Mouse (Mus musculus): Measurements from ENCODE around the gene Rnasek. TPM values are rescaled to one million over a fixed set of nuclear protein-coding genes. Genes with fewer than 3 reads are reported as not detected.

Rnasek gene
- total and polyA plus RNA-seq, 2 experiments from 2014 or later: 85.4 to 610 TPM

DNA sequence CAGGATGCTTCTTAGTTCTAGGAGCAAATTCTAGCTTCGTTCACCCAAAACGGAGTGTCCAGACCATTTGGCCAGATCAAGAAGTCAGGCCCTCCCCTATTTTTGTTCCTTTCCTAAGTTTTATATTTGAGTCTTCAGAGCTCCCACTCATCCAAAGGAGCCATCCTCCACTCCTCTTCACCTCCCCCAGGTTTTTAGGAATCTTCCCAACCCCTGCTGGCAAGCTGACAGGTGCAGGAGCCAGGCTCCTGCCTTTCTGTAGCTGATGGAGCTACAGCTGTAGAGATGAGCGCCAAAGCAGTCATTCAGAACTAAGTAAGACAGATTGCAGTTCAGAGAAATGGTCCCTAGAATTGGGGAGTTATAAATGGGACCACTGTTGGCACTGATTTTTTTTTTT is 39.3 kb upstream of the Rnasek start:
- Histone ChIP-seq H3K4me1 (ENCODE audit: insufficient read depth, low read length) (no peaks in the 10 kb centered on the region), H3K4me2 (ENCODE audit: low read depth, low read length) (no peak overlapping the region), H3K9ac (replicated peaks; ENCODE audit: low read length) (no peak overlapping the region), H3K9me3 (ENCODE audit: low read length) (no peaks in the 10 kb centered on the region), H3K27me3 (ENCODE audit: insufficient read depth, low read length) (no peaks in the 10 kb centered on the region), H3K27ac (no peak overlapping the region), H3K36me3 (ENCODE audit: insufficient read depth, low read length) (no peaks in the 10 kb centered on the region), H3K4me3 (ENCODE audit: low read length) (no peak overlapping the region)
- ATAC-seq (no peak), DNase-seq (ENCODE audit: low spot score) (peak; percentile 34)
- no peak for TF ChIP-seq CTCF (IDR thresholded peaks at IDR 0.05; ENCODE audit: low read depth)
- WGBS: 81% methylated on average over 3 of the region's 3 CpGs

DNA sequence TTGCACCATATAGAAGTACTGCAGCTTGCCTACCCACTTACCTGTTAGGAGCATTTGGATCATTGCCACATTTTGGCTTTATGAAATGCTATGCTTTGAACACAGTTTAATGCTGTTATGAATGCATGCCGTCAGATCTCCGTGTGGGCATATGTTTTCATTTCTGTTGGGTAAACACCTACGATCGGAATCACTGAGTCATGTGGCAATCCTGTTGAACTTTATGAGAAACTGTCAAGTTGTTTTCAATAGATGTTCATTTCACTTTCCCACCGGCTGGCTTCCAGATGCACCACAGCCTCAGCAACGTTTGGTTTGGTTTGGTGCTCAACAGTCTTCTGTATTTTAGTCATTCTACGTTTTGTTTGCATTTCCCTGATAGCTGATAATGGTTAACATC is 32.0 kb upstream of the Rnasek start:
- Histone ChIP-seq H3K4me1 (ENCODE audit: insufficient read depth, low read length) (no peaks in the 10 kb centered on the region), H3K27me3 (ENCODE audit: insufficient read depth, low read length) (no peaks in the 10 kb centered on the region), H3K4me2 (ENCODE audit: low read depth, low read length) (no peak overlapping the region), H3K27ac (no peak overlapping the region), H3K9me3 (ENCODE audit: low read length) (no peaks in the 10 kb centered on the region), H3K9ac (replicated peaks; ENCODE audit: low read length) (no peak overlapping the region), H3K4me3 (ENCODE audit: low read length) (no peak overlapping the region), H3K36me3 (ENCODE audit: insufficient read depth, low read length) (no peaks in the 10 kb centered on the region)
- no peak for DNase-seq (ENCODE audit: low spot score)
- 84% methylated on average over 7 of the region's 7 CpGs for WGBS
- ATAC-seq: no peak
- no peak for TF ChIP-seq CTCF (IDR thresholded peaks at IDR 0.05; ENCODE audit: low read depth)

DNA sequence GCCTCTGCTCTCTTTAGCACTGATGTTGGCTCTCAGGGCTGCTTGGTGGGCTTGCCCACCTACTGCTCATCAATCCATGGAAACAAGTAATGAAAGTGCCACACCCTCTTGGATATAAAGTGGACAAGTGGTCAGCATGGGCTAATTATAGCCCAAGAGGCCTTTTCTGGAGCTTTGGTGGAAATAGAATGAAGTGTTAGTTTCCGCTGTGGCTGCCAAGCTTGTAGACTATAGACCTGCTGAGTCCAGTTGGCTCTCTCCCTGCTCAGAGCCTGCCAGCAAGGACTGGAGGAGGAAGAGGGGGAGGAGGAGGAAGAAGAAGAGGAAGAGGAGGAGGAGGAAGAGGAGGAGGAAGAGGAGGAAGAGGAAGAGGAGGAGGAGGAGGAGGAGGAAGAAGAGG is 26.8 kb upstream of the Rnasek start:
- 60% methylated on average over 1 of the region's 1 CpGs for whole genome bisulfite sequencing
- Histone ChIP-seq H3K9me3 (ENCODE audit: low read length) (0 out of 2 replicates have a peak, but pooled peaks cover 2% of the 10 kb centered on the region), H3K27me3 (ENCODE audit: insufficient read depth, low read length) (no peaks in the 10 kb centered on the region), H3K27ac (no peak overlapping the region), H3K9ac (replicated peaks; ENCODE audit: low read length) (no peak overlapping the region), H3K36me3 (ENCODE audit: insufficient read depth, low read length) (no peaks in the 10 kb centered on the region), H3K4me3 (ENCODE audit: low read length) (no peak overlapping the region), H3K4me2 (ENCODE audit: low read depth, low read length) (no peak overlapping the region), H3K4me1 (ENCODE audit: insufficient read depth, low read length) (no peaks in the 10 kb centered on the region)
- DNase-seq (ENCODE audit: low spot score): no peak
- TF ChIP-seq CTCF (IDR thresholded peaks at IDR 0.05; ENCODE audit: low read depth): no peak
- ATAC-seq: no peak

DNA sequence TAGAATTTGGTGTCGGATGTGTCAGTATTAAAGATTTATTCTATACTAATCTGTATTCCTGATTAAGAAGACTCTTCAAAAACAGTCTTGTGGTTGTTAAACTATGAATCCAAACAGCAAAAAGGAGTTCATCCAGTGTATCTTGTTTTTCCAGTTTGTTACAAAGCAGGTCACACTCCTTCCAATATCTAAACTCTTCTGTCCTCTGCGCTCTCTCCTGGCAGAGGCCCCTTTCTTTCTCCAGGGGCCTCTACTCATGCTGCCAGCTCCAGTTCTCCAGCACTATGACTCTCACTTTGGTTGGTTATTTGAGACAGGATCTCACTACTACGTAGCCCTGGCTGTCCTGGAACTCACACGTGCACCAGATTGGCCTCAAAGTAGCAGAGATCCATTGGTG is 26.2 kb upstream of the Rnasek start:
- Histone ChIP-seq H3K4me3 (ENCODE audit: low read length) (no peak overlapping the region), H3K36me3 (ENCODE audit: insufficient read depth, low read length) (no peaks in the 10 kb centered on the region), H3K27me3 (ENCODE audit: insufficient read depth, low read length) (no peaks in the 10 kb centered on the region), H3K27ac (no peak overlapping the region), H3K4me2 (ENCODE audit: low read depth, low read length) (no peak overlapping the region), H3K9ac (replicated peaks; ENCODE audit: low read length) (no peak overlapping the region), H3K9me3 (ENCODE audit: low read length) (0 out of 2 replicates have a peak, but pooled peaks cover 2% of the 10 kb centered on the region), H3K4me1 (ENCODE audit: insufficient read depth, low read length) (no peaks in the 10 kb centered on the region)
- WGBS: 76% methylated on average over 4 of the region's 4 CpGs
- ATAC-seq (no peak), DNase-seq (ENCODE audit: low spot score) (no peak)
- TF ChIP-seq CTCF (IDR thresholded peaks at IDR 0.05; ENCODE audit: low read depth): no peak

DNA sequence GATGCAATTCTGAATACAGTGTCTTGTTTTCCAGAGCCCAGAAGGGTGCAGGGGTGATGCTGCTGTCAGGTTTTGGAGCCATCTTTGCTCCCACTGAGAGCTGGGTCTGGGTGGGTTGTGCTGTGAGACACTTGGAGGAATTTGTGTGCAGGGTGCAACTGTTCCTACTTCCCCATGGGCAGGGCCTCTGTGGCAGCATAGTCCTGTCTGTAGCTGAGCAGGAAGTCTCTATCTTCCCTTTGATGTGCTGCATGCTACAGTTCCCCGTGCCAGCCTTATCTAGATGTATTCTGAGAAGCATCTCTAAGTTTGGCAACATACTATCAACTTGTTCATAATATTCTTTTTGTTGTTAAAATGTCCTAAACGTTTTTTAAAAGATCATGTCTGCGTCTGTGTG is 25.6 kb upstream of the Rnasek start:
- Histone ChIP-seq H3K4me3 (ENCODE audit: low read length) (no peak overlapping the region), H3K4me1 (ENCODE audit: insufficient read depth, low read length) (no peaks in the 10 kb centered on the region), H3K4me2 (ENCODE audit: low read depth, low read length) (no peak overlapping the region), H3K9me3 (ENCODE audit: low read length) (0 out of 2 replicates have a peak, but pooled peaks cover 2% of the 10 kb centered on the region), H3K9ac (replicated peaks; ENCODE audit: low read length) (no peak overlapping the region), H3K36me3 (ENCODE audit: insufficient read depth, low read length) (no peaks in the 10 kb centered on the region), H3K27me3 (ENCODE audit: insufficient read depth, low read length) (no peaks in the 10 kb centered on the region), H3K27ac (no peak overlapping the region)
- no peak for DNase-seq (ENCODE audit: low spot score)
- ATAC-seq: no peak
- WGBS: 65% methylated on average over 3 of the region's 3 CpGs
- no peak for TF ChIP-seq CTCF (IDR thresholded peaks at IDR 0.05; ENCODE audit: low read depth)

DNA sequence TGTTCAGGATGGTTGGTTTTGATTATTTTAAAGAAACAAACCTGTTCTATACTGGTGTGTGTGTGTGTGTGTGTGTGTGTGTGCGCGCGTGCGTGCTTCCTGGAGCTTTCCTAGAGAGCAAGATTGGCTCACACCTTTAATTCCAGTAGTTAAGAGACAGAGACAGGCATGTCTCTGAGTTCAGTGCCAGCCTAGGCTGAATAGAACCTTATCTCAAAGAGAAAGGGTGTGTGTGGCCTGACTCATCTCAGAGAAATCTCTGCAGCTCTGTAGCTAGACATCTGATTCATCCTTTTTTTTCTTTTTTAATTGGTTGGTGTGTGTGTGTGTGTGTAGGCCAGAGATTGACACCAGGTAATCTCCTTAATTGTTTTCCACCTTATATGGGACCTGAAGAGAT is 19.4 kb upstream of the Rnasek start:
- peaks cover 14% of the 10 kb centered on the region for H3K27me3 ChIP-seq (ENCODE audit: insufficient read depth, low read length)
- WGBS: 98% methylated on average over 4 of the region's 4 CpGs
- DNase-seq (ENCODE audit: low spot score): no peak

DNA sequence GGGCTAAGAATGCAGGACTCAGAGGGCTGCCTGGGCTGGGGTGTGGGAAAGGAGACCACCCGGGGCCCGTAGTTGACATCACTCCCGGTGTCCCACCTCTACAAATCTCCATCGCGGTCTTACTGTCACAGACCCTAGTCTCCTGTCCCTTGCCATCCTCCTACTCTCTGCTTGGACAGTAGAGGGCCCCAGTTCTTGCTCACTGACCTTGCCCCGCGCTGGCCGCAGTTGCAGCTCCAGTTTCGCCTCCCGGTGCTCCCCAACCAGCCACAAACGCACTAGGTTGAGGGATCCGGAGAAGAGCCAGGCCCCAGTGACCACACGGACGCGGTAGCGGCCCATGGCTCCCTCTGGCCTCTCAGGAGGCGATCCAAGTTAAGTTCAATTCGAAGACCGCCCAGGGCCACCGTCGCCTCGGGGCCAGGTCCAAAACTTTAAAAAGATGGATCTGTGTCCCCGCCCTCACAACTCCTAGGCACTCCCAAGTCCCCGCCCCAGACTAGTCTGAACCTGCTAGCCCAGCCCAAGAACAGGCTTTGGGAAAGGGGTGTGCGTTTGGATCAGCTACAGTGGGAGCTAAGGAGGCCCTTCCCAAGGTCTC is 15.4 kb upstream of the Rnasek start, which contains the start of gene Alox12:
Gene Alox12, minus strand, starts transcription at position 423 of the 601 bp plus-strand sequence.
- H3K4me2 ChIP-seq (ENCODE audit: low read depth, low read length): peak within 1 kb of the TSS; percentile 45
- TF ChIP-seq CTCF (IDR thresholded peaks at IDR 0.05; ENCODE audit: low read depth): peak; percentile 56
- H3K9me3 ChIP-seq (ENCODE audit: low read length): no peaks in the 10 kb centered on the region
- no peak for ATAC-seq
- no peaks in the 10 kb centered on the region for H3K36me3 ChIP-seq (ENCODE audit: insufficient read depth, low read length)
- DNase-seq (ENCODE audit: low spot score): peak; percentile 28
- no peak within 1 kb of the TSS for H3K27ac ChIP-seq
- peak within 1 kb of the TSS; percentile 23 for H3K4me3 ChIP-seq (ENCODE audit: low read length)
- no peaks in the 10 kb centered on the region for H3K4me1 ChIP-seq (ENCODE audit: insufficient read depth, low read length)
- 1% methylated on average over 25 of the region's 25 CpGs for WGBS
- no peak within 1 kb of the TSS for H3K9ac ChIP-seq (replicated peaks; ENCODE audit: low read length)
- H3K27me3 ChIP-seq (ENCODE audit: insufficient read depth, low read length): peaks cover 21% of the 10 kb centered on the region

More for the DNA sequence above, 19.4 kb upstream of the Rnasek start:
- no peak for ATAC-seq
- TF ChIP-seq CTCF (IDR thresholded peaks at IDR 0.05; ENCODE audit: low read depth): no peak
- Histone ChIP-seq H3K9ac (replicated peaks; ENCODE audit: low read length) (no peak overlapping the region), H3K36me3 (ENCODE audit: insufficient read depth, low read length) (no peaks in the 10 kb centered on the region), H3K4me3 (ENCODE audit: low read length) (no peak overlapping the region), H3K4me2 (ENCODE audit: low read depth, low read length) (no peak overlapping the region), H3K4me1 (ENCODE audit: insufficient read depth, low read length) (no peaks in the 10 kb centered on the region), H3K27ac (no peak overlapping the region), H3K9me3 (ENCODE audit: low read length) (0 out of 2 replicates have a peak, but pooled peaks cover 2% of the 10 kb centered on the region)

All from hindbrain, postnatal 0 days (tissue).